Mouse (Mus musculus): ENCODE measurements at regions not wholly inside any gene's neighbourhood (a gene's known extent, or its start where the extent isn't known, plus 50 kb on each side); places are given as distances from the start of the nearest gene placed in this dataset.
"Not testable (repeated sequence)": the region's sequence is repeated elsewhere in the genome, so short reads cannot be mapped to it uniquely, and the experiment has no call there.

- intact Hi-C loops (cut with DNase I; ENCODE audit: low total_unique reads): no loop called here
- no peak for DNase-seq
These were observed 231.4 kb upstream of the Speer4f2 start for GRCm38 (mm10) chr5:17141555-17141954.

GRCm38 (mm10) chr5:17174562-17174961 is 198.4 kb upstream of the Speer4f2 start:
- intact Hi-C loops (cut with DNase I; ENCODE audit: low total_unique reads): no loop called here
- DNase-seq: no peak

DNA sequence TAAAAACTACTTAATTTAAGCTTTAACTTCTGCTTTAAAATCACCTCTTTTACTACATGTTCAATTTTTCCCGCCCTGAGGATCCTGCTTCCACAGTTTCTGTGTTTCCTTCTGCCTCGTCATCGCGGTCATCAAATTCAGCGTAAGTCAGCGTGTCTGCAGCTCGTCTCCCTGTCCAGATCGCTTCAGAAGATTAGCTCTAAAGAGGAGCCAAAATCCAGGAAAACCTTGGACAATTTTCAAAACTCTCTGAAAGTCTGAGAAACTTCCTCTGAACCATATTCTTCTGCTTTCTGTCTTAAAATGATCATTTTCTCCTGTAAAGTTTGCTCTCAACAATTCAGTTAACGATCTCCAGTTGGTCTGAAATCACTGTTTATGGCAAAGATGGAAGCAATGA is 196.2 kb upstream of the Speer4f2 start:
- intact Hi-C loops (cut with DNase I; ENCODE audit: low total_unique reads): no loop called here
- peak; percentile 10 for DNase-seq

DNA sequence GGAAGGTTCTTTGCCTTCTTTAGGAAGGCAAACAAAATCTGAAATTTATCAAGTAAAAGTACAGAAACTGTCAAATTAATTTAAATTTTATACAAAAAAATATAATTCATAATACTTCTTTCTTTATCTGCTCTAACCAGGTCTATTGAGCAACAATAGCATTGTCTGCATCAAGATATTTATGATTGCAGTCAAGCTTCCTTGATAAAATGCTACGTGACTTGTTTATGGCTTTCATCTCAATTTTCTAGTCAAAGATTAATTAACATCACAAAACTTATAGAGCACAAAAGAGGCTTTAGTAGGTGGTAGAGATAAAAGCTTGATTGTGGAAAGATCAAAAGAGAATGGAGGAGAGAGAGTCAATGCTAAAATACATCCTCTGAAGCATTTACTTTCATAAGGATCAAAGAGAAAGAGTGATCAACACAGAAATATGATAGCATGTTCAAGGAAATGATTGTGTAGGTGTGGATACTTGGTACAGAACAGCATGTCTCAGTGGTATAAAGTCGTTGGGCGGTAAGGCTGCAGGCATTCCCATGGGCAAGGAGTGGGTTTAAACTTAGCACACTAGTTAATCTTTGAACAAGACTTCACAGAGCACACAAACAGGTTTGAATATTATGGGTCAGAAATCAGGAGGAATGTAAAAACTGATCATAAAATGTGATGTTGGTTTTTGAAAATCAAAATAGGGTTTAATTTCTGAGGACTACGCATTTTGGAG is 164.3 kb upstream of the Speer4f2 start:
- DNase-seq: no peak
- intact Hi-C loops (cut with DNase I; ENCODE audit: low total_unique reads): no loop called here

GRCm38 (mm10) chr5:17210723-17211245 is 162.2 kb upstream of the Speer4f2 start:
- peak; percentile 14 for DNase-seq
- intact Hi-C loops (cut with DNase I; ENCODE audit: low total_unique reads): no loop called here

GRCm38 (mm10) chr5:17223542-17223941 is 149.4 kb upstream of the Speer4f2 start:
- intact Hi-C loops (cut with DNase I; ENCODE audit: low total_unique reads); DNase-seq: not testable (repeated sequence)

DNA sequence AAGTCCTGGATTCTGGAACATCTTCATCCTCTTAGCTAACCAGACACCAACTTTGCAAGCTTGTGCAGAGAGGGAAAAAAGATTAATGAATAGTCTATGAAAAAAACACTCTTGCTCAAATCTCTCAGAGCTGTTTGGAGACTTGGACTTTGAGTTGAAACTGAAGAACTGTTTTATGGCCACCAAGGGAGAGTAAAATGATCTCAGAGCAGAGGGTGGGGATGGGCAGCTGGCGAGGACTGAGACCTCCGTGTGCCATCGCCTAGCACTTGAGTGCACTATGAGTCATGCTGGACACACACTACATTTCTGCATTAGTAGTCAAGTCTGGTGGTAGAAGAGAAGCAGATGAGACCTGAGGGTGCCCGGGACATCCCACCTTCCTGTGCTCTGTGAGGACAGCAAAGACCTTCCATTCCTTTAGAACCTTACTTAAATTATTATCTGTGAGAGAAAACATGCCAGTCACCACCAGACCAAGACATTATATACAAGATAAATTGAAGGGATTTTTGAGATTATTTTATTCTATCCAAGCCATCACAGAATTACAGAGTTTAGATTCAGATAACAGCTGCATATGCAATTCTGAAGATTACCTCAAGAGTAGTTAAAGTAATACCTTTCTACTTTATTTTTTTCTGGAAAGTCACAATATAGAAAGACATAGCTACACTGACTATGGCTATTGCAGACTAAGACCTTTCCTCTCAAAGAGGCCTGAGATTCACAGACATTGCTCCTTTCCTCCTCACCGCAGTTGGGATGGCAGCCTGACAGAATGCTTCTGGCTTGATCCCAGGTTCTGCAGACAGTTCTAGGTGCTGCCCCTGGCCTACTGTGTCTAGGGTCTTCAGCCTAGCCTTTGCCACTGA is 125.0 kb upstream of the Speer4f2 start:
- intact Hi-C loops (cut with DNase I; ENCODE audit: low total_unique reads): no loop called here
- peak; percentile 30 for DNase-seq

DNA sequence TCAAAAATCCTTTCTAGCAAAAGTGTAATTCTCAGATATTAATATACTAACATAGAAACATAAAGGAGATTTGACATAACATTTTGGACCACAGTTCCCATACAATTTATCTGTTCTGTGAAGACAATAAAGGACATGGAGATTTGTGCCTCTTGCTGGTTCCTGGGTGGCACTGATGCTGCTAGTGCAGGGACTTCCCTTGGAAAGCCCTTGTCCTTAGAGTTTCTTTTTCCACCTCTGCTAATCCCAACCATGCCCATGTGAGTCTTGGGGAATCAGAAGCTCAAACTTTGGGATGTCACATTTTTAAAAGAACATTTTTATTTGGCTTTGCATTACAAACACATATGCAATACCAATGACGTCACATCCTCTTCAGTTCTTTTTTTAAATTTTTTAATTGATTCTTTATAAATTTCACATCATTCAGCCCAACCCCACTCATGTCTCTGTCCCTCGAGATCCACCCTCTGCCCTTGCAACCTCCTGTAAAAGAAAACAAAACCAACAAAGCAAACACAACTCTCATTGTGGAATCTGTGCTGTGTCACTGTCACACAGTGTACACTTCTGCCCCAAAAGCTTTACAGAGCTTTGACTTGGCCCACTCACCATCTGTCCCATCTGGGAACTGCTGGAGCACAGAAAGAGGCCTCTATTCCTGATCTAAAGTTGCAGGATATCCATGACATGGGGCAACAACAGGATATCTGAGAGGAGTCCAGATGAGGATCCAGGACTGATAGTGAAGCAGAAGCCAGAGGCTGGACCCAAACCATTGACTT is 112.2 kb upstream of the Speer4f2 start:
- DNase-seq: no peak
- intact Hi-C loops (cut with DNase I; ENCODE audit: low total_unique reads): no loop called here

GRCm38 (mm10) chr5:17262126-17262525 is 110.9 kb upstream of the Speer4f2 start:
- DNase-seq: peak; percentile 19
- intact Hi-C loops (cut with DNase I; ENCODE audit: low total_unique reads): no loop called here

GRCm38 (mm10) chr5:17271153-17271552 is 101.8 kb upstream of the Speer4f2 start:
- intact Hi-C loops (cut with DNase I; ENCODE audit: low total_unique reads): no loop called here
- DNase-seq: no peak

DNA sequence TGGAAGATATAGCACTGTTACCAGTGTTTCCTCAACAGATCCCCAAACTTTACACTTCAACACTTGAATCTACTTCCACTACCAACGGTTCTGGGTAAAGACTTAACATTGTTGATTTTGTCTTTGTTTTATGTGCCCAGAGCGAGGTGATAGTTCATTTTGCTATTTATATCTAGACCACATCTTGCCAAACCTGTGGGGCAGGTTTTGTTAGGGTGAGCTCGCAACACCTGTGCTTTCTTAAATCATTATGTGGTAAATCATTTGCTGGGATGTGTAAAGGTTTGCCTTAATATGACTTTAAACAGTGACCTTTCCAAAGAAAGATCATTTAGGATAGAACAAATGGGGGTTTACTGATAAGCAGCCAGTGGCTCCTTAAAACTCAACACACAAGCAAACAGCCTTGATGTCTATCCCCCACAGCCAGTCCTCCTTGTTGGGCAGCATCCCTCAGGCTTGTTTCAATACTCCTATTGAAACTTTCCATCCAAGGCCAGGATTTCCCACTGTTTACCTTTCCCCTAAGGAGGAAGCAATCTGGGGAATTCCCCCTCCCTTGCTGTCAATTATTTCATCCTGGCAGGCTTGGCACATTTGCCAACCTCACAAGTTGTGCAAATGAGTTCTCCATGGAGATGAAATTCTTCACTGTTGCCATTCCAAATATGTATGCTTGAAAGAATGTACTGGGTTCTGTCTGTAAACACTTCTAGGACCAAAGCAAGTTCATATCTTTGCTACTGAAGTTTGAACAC is 101.1 kb upstream of the Speer4f2 start:
- no peak for DNase-seq
- intact Hi-C loops (cut with DNase I; ENCODE audit: low total_unique reads): no loop called here

DNA sequence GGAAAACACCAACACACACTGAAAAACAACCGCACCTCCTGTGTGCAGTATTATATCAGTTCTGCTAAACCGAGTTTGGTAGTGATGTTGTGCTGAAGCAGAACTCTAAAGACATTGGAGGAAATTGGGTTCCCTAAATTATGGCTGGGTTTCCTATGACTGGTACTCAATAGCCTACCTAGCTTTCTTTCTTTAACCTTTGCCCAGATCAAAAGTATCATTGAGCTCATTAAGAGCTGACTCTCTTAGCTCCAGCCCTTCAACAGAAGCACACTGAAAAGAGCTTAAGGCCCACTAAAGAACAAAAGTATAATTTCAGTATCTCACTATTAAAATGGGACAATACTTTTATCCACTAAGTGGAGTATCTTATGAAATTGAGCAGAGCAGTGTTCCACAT is 97.6 kb upstream of the Speer4f2 start:
- intact Hi-C loops (cut with DNase I; ENCODE audit: low total_unique reads): no loop called here
- no peak for DNase-seq

DNA sequence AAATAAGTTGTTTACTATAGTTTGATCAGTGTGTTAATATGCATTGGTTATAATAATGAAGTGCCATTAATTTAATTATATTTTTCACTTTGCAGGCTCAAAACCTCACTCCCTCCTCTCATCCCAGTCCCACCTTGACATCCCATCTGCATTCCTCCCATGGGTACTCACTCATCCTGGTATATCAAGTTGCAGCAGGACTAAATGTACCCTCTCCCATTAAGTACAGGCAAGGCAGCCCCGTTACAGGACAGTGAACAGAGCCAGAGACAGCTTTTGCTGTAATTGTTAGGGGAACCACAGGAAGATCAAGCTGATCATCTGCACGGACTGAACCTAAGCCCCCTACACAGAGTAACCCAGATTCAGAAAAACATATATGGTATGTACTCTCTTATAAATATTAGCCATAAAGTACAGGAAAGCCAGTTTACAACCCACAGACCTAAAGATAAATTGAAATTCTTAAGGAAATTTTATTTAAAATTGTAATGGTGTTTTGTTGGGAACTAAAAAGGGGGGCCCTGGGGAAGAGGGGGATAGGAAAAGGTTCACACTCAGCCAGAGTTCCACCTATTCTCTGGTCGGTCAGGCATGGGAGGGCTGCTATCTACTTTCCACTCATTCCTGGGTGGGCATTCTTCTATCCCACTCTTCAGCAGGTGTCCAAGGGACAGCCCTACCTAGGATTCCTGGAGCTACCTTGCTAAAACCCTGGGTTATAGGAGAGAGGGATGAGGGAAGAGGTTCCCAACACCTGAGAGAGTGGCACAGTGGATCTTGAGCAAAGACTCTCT is 96.0 kb upstream of the Speer4f2 start:
- intact Hi-C loops (cut with DNase I; ENCODE audit: low total_unique reads): no loop called here
- no peak for DNase-seq

DNA sequence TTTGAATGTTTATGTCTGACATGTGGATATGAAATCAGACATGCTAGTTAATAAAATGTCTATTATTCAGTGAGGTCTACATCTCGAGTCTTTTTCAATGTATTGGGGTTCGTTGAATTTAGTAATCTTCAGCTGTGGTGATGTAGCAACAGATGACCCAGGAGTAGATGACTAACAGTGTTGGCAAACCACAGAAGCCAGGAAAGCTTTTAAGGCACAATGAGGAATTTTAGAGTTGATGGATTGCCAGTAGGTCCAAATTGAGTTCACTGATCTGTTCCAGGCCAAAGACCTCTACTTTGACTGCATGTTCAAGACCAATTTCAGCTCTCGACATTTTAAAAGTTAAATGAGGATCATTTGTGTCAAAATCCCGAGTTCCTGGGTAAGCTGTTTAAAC is 92.8 kb upstream of the Speer4f2 start:
- DNase-seq: no peak
- intact Hi-C loops (cut with DNase I; ENCODE audit: low total_unique reads): no loop called here

GRCm38 (mm10) chr5:17280951-17281350 is 92.0 kb upstream of the Speer4f2 start:
- no peak for DNase-seq
- intact Hi-C loops (cut with DNase I; ENCODE audit: low total_unique reads): no loop called here

DNA sequence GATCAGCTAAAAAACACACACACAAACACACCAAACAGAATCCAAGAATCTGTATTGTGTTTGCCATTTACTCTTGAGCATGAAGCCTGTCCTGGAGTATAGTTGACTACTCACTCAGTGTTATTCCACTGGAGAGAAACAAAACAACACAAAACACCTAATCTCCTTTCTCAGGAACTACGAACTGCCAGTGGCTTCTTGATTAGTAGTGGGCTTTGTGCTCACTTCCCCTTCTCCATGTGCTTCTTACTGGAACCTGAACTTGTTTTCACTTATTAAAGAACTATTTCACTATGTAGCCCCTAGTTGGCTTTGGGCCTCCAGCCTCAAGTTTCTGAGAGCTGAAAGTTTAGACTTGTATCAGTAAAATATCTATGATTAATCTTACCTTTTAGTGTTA is 84.0 kb upstream of the Speer4f2 start:
- DNase-seq: no peak
- intact Hi-C loops (cut with DNase I; ENCODE audit: low total_unique reads): no loop called here

- DNase-seq: no peak
- intact Hi-C loops (cut with DNase I; ENCODE audit: low total_unique reads): no loop called here
These were observed 80.4 kb upstream of the Speer4f2 start for GRCm38 (mm10) chr5:17292559-17292958.

DNA sequence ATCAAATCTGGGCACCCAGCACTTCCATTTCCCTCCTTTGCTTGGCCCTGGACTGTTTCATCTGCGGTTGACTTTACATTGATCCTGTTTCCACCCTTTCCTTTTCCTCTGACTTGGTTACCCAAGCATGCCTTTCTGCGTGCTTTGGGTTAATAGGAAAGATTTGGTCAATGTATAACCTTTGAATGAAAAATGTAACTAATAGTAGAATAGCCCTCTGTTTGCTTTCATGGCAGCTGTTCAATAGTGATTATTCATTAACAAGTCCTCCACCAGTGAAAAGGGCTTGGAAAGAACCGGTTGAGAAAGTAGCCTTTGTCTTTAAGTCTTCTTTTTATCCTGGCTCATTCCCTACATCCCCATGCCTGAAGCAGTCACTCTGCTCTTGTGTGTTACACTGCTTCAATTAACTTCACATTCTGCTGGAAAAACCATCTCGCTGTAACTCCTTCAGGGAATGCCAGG is 76.4 kb upstream of the Speer4f2 start:
- DNase-seq: no peak
- intact Hi-C loops (cut with DNase I; ENCODE audit: low total_unique reads): no loop called here

All from gastrocnemius, postnatal 14 days (tissue).